Mouse (Mus musculus) CH12.LX (cell line): ENCODE results near the gene Scd4. TPM values are rescaled to one million over a fixed set of nuclear protein-coding genes. Genes with fewer than 3 reads are reported as not detected.
A peak's percentile ranks its signal among the peaks of the same experiment; 100 is the strongest.

Experiments
- DNase-seq: peaks from one replicate; pipeline ENCODE4 v3.0.0-alpha.2; 2013; ENCODE audit errors: extremely low read depth
- H3K27ac ChIP-seq: 2 replicates; pipeline ENCODE4 v1.5.1; 2012; ENCODE audit warnings: low read depth, mild to moderate bottlenecking, control low read depth, moderate library complexity; ENCODE audit not compliant: insufficient read depth
- H3K27me3 ChIP-seq: replicated peaks from 2 replicates; pipeline ENCODE3; 2012; ENCODE audit warnings: inconsistent platforms
- H3K36me3 ChIP-seq, 2 experiments: replicated peaks in 1 of 2; 2 replicates each; pipeline versions ENCODE3 to v1.6.1; 2012; ENCODE audit warnings: inconsistent platforms in 1 of 2, low read length in 1 of 2, mild to moderate bottlenecking in 1 of 2, mixed read lengths in 1 of 2, moderate library complexity in 1 of 2; ENCODE audit not compliant: control insufficient read depth in 1 of 2, insufficient read depth in 1 of 2
- H3K4me1 ChIP-seq, 2 experiments: 2 replicates each; pipeline ENCODE4 v1.6.1; 2012; ENCODE audit warnings: inconsistent platforms in 1 of 2, moderate library complexity in 1 of 2; ENCODE audit not compliant: insufficient read depth in 2 of 2, control insufficient read depth in 1 of 2
- H3K4me2 ChIP-seq: 2 replicates; pipeline ENCODE4 v1.6.1; 2012; ENCODE audit warnings: low read depth, mild to moderate bottlenecking, control low read depth; ENCODE audit not compliant: poor library complexity, insufficient read depth, severe bottlenecking
- H3K4me3 ChIP-seq, 3 experiments: fragments of 150-350 bp in 1 of 3; sonication (generic) in 1 of 3; replicated peaks in 1 of 3; 2 replicates each; pipeline versions ENCODE3 to v1.5.1; 2011 to 2012; ENCODE audit warnings: low read depth in 2 of 3, low read length in 2 of 3, mild to moderate bottlenecking in 2 of 3, moderate library complexity in 2 of 3, control low read depth in 1 of 3, improper control_type of control experiment in 1 of 3, inconsistent platforms in 1 of 3, mixed read lengths in 1 of 3; ENCODE audit not compliant: poor library complexity in 1 of 3
- H3K79me2 ChIP-seq: replicated peaks from 2 replicates; pipeline ENCODE4 v1.6.1; 2012; ENCODE audit warnings: mild to moderate bottlenecking, moderate library complexity; ENCODE audit not compliant: control insufficient read depth, poor library complexity, insufficient read depth, severe bottlenecking; ENCODE audit errors: extremely low read depth
- H3K9ac ChIP-seq: 2 replicates; pipeline ENCODE4 v1.6.1; 2012; ENCODE audit warnings: low read depth, mild to moderate bottlenecking, control low read depth, moderate library complexity; ENCODE audit not compliant: insufficient read depth
- H3K9me3 ChIP-seq: replicated peaks from 2 replicates; pipeline ENCODE3; 2012; ENCODE audit warnings: low read length, inconsistent platforms, mixed read lengths
- BHLHE40 ChIP-seq: IDR thresholded peaks from 2 replicates; pipeline ENCODE4 v1.6.1; 2011; ENCODE audit warnings: mild to moderate bottlenecking, low read depth, low read length, improper control_type of control experiment
- CHD1 ChIP-seq: IDR thresholded peaks from 2 replicates; pipeline ENCODE4 v1.6.1; 2012; ENCODE audit warnings: low read depth, low read length, improper control_type of control experiment, inconsistent platforms
- CHD2 ChIP-seq: IDR thresholded peaks from 2 replicates; pipeline ENCODE4 v1.6.1; 2011; ENCODE audit warnings: low read length, improper control_type of control experiment
- CTCF ChIP-seq, 2 experiments: IDR thresholded peaks in 1 of 2; conservative IDR thresholded peaks in 1 of 2; 2 replicates each; pipeline ENCODE4 v1.5.1; 2011 to 2012; ENCODE audit warnings: low read depth in 2 of 2, low read length in 2 of 2, improper control_type of control experiment in 1 of 2, inconsistent platforms in 1 of 2, mild to moderate bottlenecking in 1 of 2, moderate library complexity in 1 of 2
- E2F4 ChIP-seq: IDR thresholded peaks from 2 replicates; pipeline ENCODE4 v1.6.1; 2011; ENCODE audit warnings: low read depth, low read length, improper control_type of control experiment; ENCODE audit not compliant: insufficient replicate concordance
- ELF1 ChIP-seq: IDR thresholded peaks from 2 replicates; pipeline ENCODE4 v1.6.1; 2014; ENCODE audit warnings: low read depth, mild to moderate bottlenecking, inconsistent platforms, low read length, improper control_type of control experiment
- EP300 ChIP-seq: IDR thresholded peaks from 2 replicates; pipeline ENCODE4 v1.6.1; 2011; ENCODE audit warnings: low read length, improper control_type of control experiment
- ETS1 ChIP-seq: conservative IDR thresholded peaks from 2 replicates; pipeline ENCODE4 v1.6.1; 2012; ENCODE audit warnings: low read depth, mild to moderate bottlenecking, inconsistent platforms, low read length, improper control_type of control experiment, moderate library complexity
- GABPA ChIP-seq: IDR thresholded peaks from 2 replicates; pipeline ENCODE4 v1.6.1; 2012; ENCODE audit warnings: low read depth, low read length, improper control_type of control experiment, inconsistent platforms; ENCODE audit not compliant: insufficient replicate concordance
- HCFC1 ChIP-seq: IDR thresholded peaks from 2 replicates; pipeline ENCODE4 v1.6.1; 2012; ENCODE audit warnings: low read depth, mild to moderate bottlenecking, inconsistent platforms, low read length, improper control_type of control experiment
- IRF4 ChIP-seq: IDR thresholded peaks from 2 replicates; pipeline ENCODE4 v1.6.1; 2014; ENCODE audit warnings: low read depth, mild to moderate bottlenecking, inconsistent platforms, low read length, improper control_type of control experiment
- JUN ChIP-seq: IDR thresholded peaks from 2 replicates; pipeline ENCODE4 v1.6.1; 2011; ENCODE audit warnings: low read depth, mild to moderate bottlenecking, low read length, improper control_type of control experiment, moderate library complexity; ENCODE audit not compliant: insufficient read depth
- JUND ChIP-seq: conservative IDR thresholded peaks from 2 replicates; pipeline ENCODE4 v1.6.1; 2011; ENCODE audit warnings: low read depth, low read length, improper control_type of control experiment
- KAT2A ChIP-seq: IDR thresholded peaks from 2 replicates; pipeline ENCODE4 v1.6.1; 2012; ENCODE audit warnings: low read length, improper control_type of control experiment, inconsistent platforms; ENCODE audit not compliant: insufficient replicate concordance
- MAFK ChIP-seq: IDR thresholded peaks from 2 replicates; pipeline ENCODE4 v1.6.1; 2011; ENCODE audit warnings: low read length, improper control_type of control experiment; ENCODE audit not compliant: insufficient replicate concordance
- MAX ChIP-seq: IDR thresholded peaks from 2 replicates; pipeline ENCODE4 v1.6.1; 2011; ENCODE audit warnings: low read length, improper control_type of control experiment
- MAZ ChIP-seq: IDR thresholded peaks from 2 replicates; pipeline ENCODE4 v1.6.1; 2012; ENCODE audit warnings: low read depth, mild to moderate bottlenecking, inconsistent platforms, low read length, improper control_type of control experiment, moderate library complexity
- MEF2A ChIP-seq: IDR thresholded peaks from 2 replicates; pipeline ENCODE4 v1.6.1; 2014; ENCODE audit warnings: low read depth, mild to moderate bottlenecking, inconsistent platforms, low read length, improper control_type of control experiment, borderline replicate concordance
- MXI1 ChIP-seq: IDR thresholded peaks from 2 replicates; pipeline ENCODE4 v1.6.1; 2011; ENCODE audit warnings: mild to moderate bottlenecking, low read depth, low read length, improper control_type of control experiment
- MYC ChIP-seq: IDR thresholded peaks from 2 replicates; pipeline ENCODE4 v1.6.1; 2011; ENCODE audit warnings: low read depth, mild to moderate bottlenecking, improper control_type of control experiment, low read length
- NELFE ChIP-seq: IDR thresholded peaks from 2 replicates; pipeline ENCODE4 v1.6.1; 2011; ENCODE audit warnings: low read depth, low read length, improper control_type of control experiment
- NRF1 ChIP-seq: IDR thresholded peaks from 2 replicates; pipeline ENCODE4 v1.6.1; 2014; ENCODE audit warnings: low read depth, mild to moderate bottlenecking, inconsistent platforms, low read length, improper control_type of control experiment, moderate library complexity
- PAX5 ChIP-seq: IDR thresholded peaks from 2 replicates; pipeline ENCODE4 v1.6.1; 2012; ENCODE audit warnings: low read length, inconsistent platforms, mixed read lengths
- POLR2A ChIP-seq: IDR thresholded peaks from 2 replicates; pipeline ENCODE4 v1.6.1; 2011; ENCODE audit warnings: low read depth, mild to moderate bottlenecking, improper control_type of control experiment, low read length
- POLR2AphosphoS2 ChIP-seq: IDR thresholded peaks from 2 replicates; pipeline ENCODE4 v1.6.1; 2011; ENCODE audit warnings: low read depth, low read length, improper control_type of control experiment
- RAD21 ChIP-seq: IDR thresholded peaks from 2 replicates; pipeline ENCODE4 v1.6.1; 2011; ENCODE audit warnings: low read depth, mild to moderate bottlenecking, low read length, improper control_type of control experiment, moderate library complexity
- RCOR1 ChIP-seq: conservative IDR thresholded peaks from 2 replicates; pipeline ENCODE4 v1.6.1; 2012; ENCODE audit warnings: low read depth, mild to moderate bottlenecking, inconsistent platforms, low read length, improper control_type of control experiment
- SIN3A ChIP-seq: IDR thresholded peaks from 2 replicates; pipeline ENCODE4 v1.6.1; 2012; ENCODE audit warnings: low read length, improper control_type of control experiment, inconsistent platforms
- SMC3 ChIP-seq: IDR thresholded peaks from 2 replicates; pipeline ENCODE4 v1.6.1; 2011; ENCODE audit warnings: low read depth, low read length, improper control_type of control experiment
- TBP ChIP-seq: conservative IDR thresholded peaks from 2 replicates; pipeline ENCODE4 v1.6.1; 2011; ENCODE audit warnings: low read depth, low read length, improper control_type of control experiment
- TCF12 ChIP-seq: IDR thresholded peaks from 2 replicates; pipeline ENCODE4 v1.6.1; 2014; ENCODE audit warnings: low read depth, mild to moderate bottlenecking, inconsistent platforms, low read length, improper control_type of control experiment
- UBTF ChIP-seq: IDR thresholded peaks from 2 replicates; pipeline ENCODE4 v1.6.1; 2012; ENCODE audit warnings: low read depth, mild to moderate bottlenecking, inconsistent platforms, low read length, improper control_type of control experiment, moderate library complexity
- USF1 ChIP-seq: IDR thresholded peaks from 2 replicates; pipeline ENCODE4 v1.6.1; 2014; ENCODE audit warnings: low read depth, mild to moderate bottlenecking, inconsistent platforms, low read length, improper control_type of control experiment
- USF2 ChIP-seq: conservative IDR thresholded peaks from 2 replicates; pipeline ENCODE4 v1.6.1; 2011; ENCODE audit warnings: low read depth, low read length, improper control_type of control experiment
- ZC3H11A ChIP-seq: IDR thresholded peaks from 2 replicates; pipeline ENCODE4 v1.6.1; 2012; ENCODE audit warnings: low read depth, mild to moderate bottlenecking, inconsistent platforms, low read length, improper control_type of control experiment
- ZKSCAN1 ChIP-seq: IDR thresholded peaks from 2 replicates; pipeline ENCODE4 v1.6.1; 2012; ENCODE audit warnings: low read depth, inconsistent platforms, low read length, improper control_type of control experiment, borderline replicate concordance
- ZMIZ1 ChIP-seq: IDR thresholded peaks from 2 replicates; pipeline ENCODE4 v1.6.1; 2012; ENCODE audit warnings: low read depth, mild to moderate bottlenecking, inconsistent platforms, low read length, improper control_type of control experiment
- ZNF384 ChIP-seq: IDR thresholded peaks from 2 replicates; pipeline ENCODE4 v1.6.1; 2012; ENCODE audit warnings: low read depth, low read length, improper control_type of control experiment, inconsistent platforms
- dilution Hi-C: fragments of 300-500 bp; cut with MboI; formaldehyde crosslinking; loops from 2 replicates; pipeline ENCODE4 v1.14.3; 2020; ENCODE audit warnings: low sequenced_read_pairs; ENCODE audit not compliant: extremely low pct_unique_long_range_greater_than_20kb, extremely low pct_ligation_motif_present
- in situ Hi-C: fragments of 300-500 bp; cut with MboI; formaldehyde crosslinking; loops from 3 replicates; pipeline ENCODE4 v1.14.3; 2019; ENCODE audit warnings: low sequenced_read_pairs, low pct_ligation_motif_present, low pct_unique_long_range_greater_than_20kb, mixed read lengths
- polyA plus RNA-seq: library from polyadenylated mRNA; unstranded; fragments of >175 nt; gene quantifications from 2 replicates; pipeline ENCODE4 v1.2.1, GENCODE M21; 2012; ENCODE audit warnings: low read depth; ENCODE audit not compliant: insufficient read length
- total RNA-seq, 2 experiments: library from RNA; depleted of rRNA; stranded (reverse); fragments of 300-350 nt in 1 of 2; fragments of >200 nt in 1 of 2; gene quantifications; 2 replicates each; pipeline ENCODE4 v1.2.3; 2012 to 2014

The Scd4 gene
- total and polyA plus RNA-seq, 3 experiments = 0.11 TPM; not detected in 2

GRCm38 (mm10) chr19:44372969-44373368, 40.1 kb downstream of the Scd4 start:
- Histone ChIP-seq H3K27ac (no peak overlapping the region), H3K36me3 (no peaks in the 10 kb centered on the region), H3K9me3 (no peaks in the 10 kb centered on the region), H3K27me3 (no peaks in the 10 kb centered on the region), H3K4me1 (peaks cover 18 to 58% of the 10 kb centered on the region in 2 experiments), H3K9ac (no peak overlapping the region), H3K79me2 (no peaks in the 10 kb centered on the region), H3K4me3 (no peak overlapping the region), H3K4me2 (no peak overlapping the region)
- dilution Hi-C loops = no loop called here
- peak; percentile 49 for TF ChIP-seq BHLHE40
- TF ChIP-seq SMC3 = peak; percentile 100
- peak; percentile 55; the same call in 1 of the 2 replicates for TF ChIP-seq MEF2A
- peak; percentile 70 for TF ChIP-seq MYC
- no peak for TF ChIP-seq TBP
- no peak for TF ChIP-seq USF2
- TF ChIP-seq UBTF = no peak
- TF ChIP-seq TCF12 = 0 out of 2 replicates have a peak, but pooled peaks have one; percentile 53
- TF ChIP-seq ELF1 = peak; percentile 10; the same call in 1 of the 2 replicates
- TF ChIP-seq ZNF384 = no peak
- peak; percentile 58; the same call in 1 of the 2 replicates for TF ChIP-seq MXI1
- no peak for TF ChIP-seq E2F4
- TF ChIP-seq JUND = 0 out of 2 replicates have a peak, but pooled peaks have one; percentile 22
- TF ChIP-seq ZKSCAN1 = no peak
- peak; percentile 68; the same call in 1 of the 2 replicates for TF ChIP-seq IRF4
- no peak for TF ChIP-seq CHD1
- no peak for TF ChIP-seq JUN
- peak; percentile 41; the same call in 1 of the 2 replicates for TF ChIP-seq NELFE
- 0 out of 2 replicates have a peak, but pooled peaks have one; percentile 30 for TF ChIP-seq NRF1
- TF ChIP-seq MAFK = no peak
- no peak for TF ChIP-seq POLR2AphosphoS2
- peak; percentile 41; the same call in 1 of the 2 replicates for TF ChIP-seq SIN3A
- TF ChIP-seq RCOR1 = no peak; the same call in 1 of the 2 replicates
- peak; percentile 46; the same call in 1 of the 2 replicates for TF ChIP-seq MAZ
- TF ChIP-seq HCFC1 = no peak
- TF ChIP-seq EP300 = no peak
- no peak for TF ChIP-seq CHD2
- peak; percentile 98 for TF ChIP-seq ZC3H11A
- no peak for TF ChIP-seq POLR2A
- TF ChIP-seq KAT2A = no peak
- 0 out of 2 replicates have a peak, but pooled peaks have one; percentile 35 for TF ChIP-seq MAX
- no peak for TF ChIP-seq ETS1
- TF ChIP-seq ZMIZ1 = no peak
- peak; percentile 99 for TF ChIP-seq RAD21
- TF ChIP-seq GABPA = no peak
- peak; percentile 37 to 98 for TF ChIP-seq CTCF (conservative IDR thresholded peaks at IDR 0.05 in 1 of 2, IDR thresholded peaks at IDR 0.05 in 1 of 2; ENCODE audit: low read depth in 2 of 2, low read length in 2 of 2)
- TF ChIP-seq PAX5 = no peak
- TF ChIP-seq USF1 = no peak
- in situ Hi-C loops = loop anchor here (5.0 to 10.0 kb wide), 3 partner anchors 44 to 182 kb away; partner anchors contain the start of genes Gm20538 and Ndufb8
- DNase-seq = peak; percentile 93
